In the genomic region with DNA sequence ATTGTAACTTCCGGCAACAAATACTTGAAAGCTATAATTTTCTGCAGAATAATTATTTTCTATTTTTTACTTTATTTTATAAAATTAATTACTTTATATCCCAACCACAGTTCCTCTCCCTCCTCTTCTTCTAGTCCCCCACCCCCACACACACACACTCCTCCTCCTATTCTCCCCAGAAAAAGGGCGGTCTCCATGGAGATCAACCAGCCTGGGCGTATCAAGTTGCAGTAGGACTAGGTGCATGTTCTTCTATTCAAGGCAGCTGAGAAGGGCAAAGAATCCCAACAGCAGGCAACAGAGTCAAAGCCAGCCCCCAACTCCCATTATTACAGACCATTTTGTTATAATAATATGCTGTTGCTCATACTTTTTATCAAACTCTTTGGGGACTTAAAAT, we compare ENCODE assay signal across 25 mouse cellular contexts.
DNase-seq lines count a peak whose midpoint lies in the region; ATAC-seq and TF ChIP-seq lines count a peak whose summit lies in the region.
"Had no signal": no experiment of that assay in that cellular context is flagged by ENCODE, and none has a peak within 500 bp of the region (broad histone marks: within the 10 kb centered on the region; RNA-seq: fewer than 3 reads in every experiment).

No protein-coding gene starts in this region.

- TF ChIP-seq CTCF in hindbrain, postnatal 0 days (IDR thresholded peaks at IDR 0.05; ENCODE audit: low read depth) = no peak

- H3K27ac ChIP-seq in hindbrain, embryonic 10.5 days = no peak overlapping the region
- no peak overlapping the region for H3K27ac ChIP-seq in hindbrain, postnatal 0 days
- no peak overlapping the region for H3K27ac ChIP-seq in midbrain, embryonic 10.5 days (replicated peaks)
- H3K27ac ChIP-seq in midbrain, embryonic 15.5 days = no peak overlapping the region
- H3K27ac ChIP-seq in limb, embryonic 12.5 days = no peak overlapping the region
- H3K27ac ChIP-seq: embryonic facial prominence, embryonic 15.5 days; heart, embryonic 15.5 days; layer of hippocampus, adult 2 months; liver, embryonic 14.5 days had no signal

- peak; percentile 25 for DNase-seq in hindbrain, embryonic 10.5 days (ENCODE audit: low spot score)
- DNase-seq in hindbrain, postnatal 0 days (ENCODE audit: low spot score) = no peak
- peak; percentile 36 for DNase-seq in midbrain, embryonic 10.5 days (ENCODE audit: low spot score)
- peak; percentile 45 for DNase-seq in embryo, embryonic 11 days
- no peak for DNase-seq in liver
- no peak for DNase-seq in neural tube, embryonic 10.5 days (ENCODE audit: extremely low spot score, low spot score)
- DNase-seq: forebrain, postnatal 0 days; gastrocnemius, postnatal 14 days; heart, postnatal 36 days; kidney, postnatal 14 days; lung, embryonic 14.5 days; right cerebral cortex, adult 18-20 months; thymus, adult 18-20 months; thymus, postnatal 36 days had no signal

- no peaks in the 10 kb centered on the region for H3K36me3 ChIP-seq in hindbrain, embryonic 10.5 days
- H3K36me3 ChIP-seq in hindbrain, postnatal 0 days (ENCODE audit: insufficient read depth, low read length) = no peaks in the 10 kb centered on the region
- no peaks in the 10 kb centered on the region for H3K36me3 ChIP-seq in midbrain, embryonic 10.5 days
- no peaks in the 10 kb centered on the region for H3K36me3 ChIP-seq in midbrain, embryonic 15.5 days (replicated peaks)
- H3K36me3 ChIP-seq in limb, embryonic 12.5 days = no peaks in the 10 kb centered on the region
- H3K36me3 ChIP-seq: embryonic facial prominence, embryonic 15.5 days; heart, embryonic 15.5 days had no signal

- no peak overlapping the region for H3K4me2 ChIP-seq in hindbrain, postnatal 0 days (ENCODE audit: low read depth, low read length)
- no peak overlapping the region for H3K4me2 ChIP-seq in midbrain, embryonic 15.5 days
- H3K4me2 ChIP-seq in limb, embryonic 12.5 days = no peak overlapping the region
- H3K4me2 ChIP-seq: embryonic facial prominence, embryonic 15.5 days; heart, embryonic 15.5 days; lung, embryonic 14.5 days had no signal

- WGBS in hindbrain, embryonic 10.5 days = 39% methylated on average over 3 of the region's 3 CpGs
- WGBS in hindbrain, postnatal 0 days = 47% methylated on average over 3 of the region's 3 CpGs
- whole genome bisulfite sequencing in midbrain, embryonic 10.5 days = 39% methylated on average over 3 of the region's 3 CpGs
- WGBS in midbrain, embryonic 15.5 days = 50% methylated on average over 3 of the region's 3 CpGs
- WGBS in limb, embryonic 12.5 days = 35% methylated on average over 3 of the region's 3 CpGs

- no peaks in the 10 kb centered on the region for H3K9me3 ChIP-seq in hindbrain, embryonic 10.5 days
- H3K9me3 ChIP-seq in hindbrain, postnatal 0 days (ENCODE audit: low read length) = no peaks in the 10 kb centered on the region
- H3K9me3 ChIP-seq in midbrain, embryonic 10.5 days (replicated peaks) = no peaks in the 10 kb centered on the region
- no peaks in the 10 kb centered on the region for H3K9me3 ChIP-seq in midbrain, embryonic 15.5 days
- no peaks in the 10 kb centered on the region for H3K9me3 ChIP-seq in limb, embryonic 12.5 days
- H3K9me3 ChIP-seq: embryonic facial prominence, embryonic 15.5 days; heart, embryonic 15.5 days had no signal

- no peak for ATAC-seq in hindbrain, postnatal 0 days
- no peak for ATAC-seq in midbrain, embryonic 15.5 days (replicated peaks)
- ATAC-seq in limb, embryonic 12.5 days (ENCODE audit: insufficient number of reproducible peaks, insufficient read depth, low FRiP score, low TSS enrichment, low read depth) = peak; percentile 56; the same call in 1 of the 2 replicates
- ATAC-seq: CD4-positive, CD25-positive, alpha-beta regulatory T cell, adult 4 months; forebrain, postnatal 0 days; hindbrain, embryonic 16.5 days; intestine, postnatal 0 days; midbrain, embryonic 16.5 days had no signal

- no peak overlapping the region for H3K4me3 ChIP-seq in hindbrain, embryonic 10.5 days
- no peak overlapping the region for H3K4me3 ChIP-seq in hindbrain, postnatal 0 days (ENCODE audit: low read length)
- H3K4me3 ChIP-seq in midbrain, embryonic 10.5 days = no peak overlapping the region
- H3K4me3 ChIP-seq in midbrain, embryonic 15.5 days = no peak overlapping the region
- no peak overlapping the region for H3K4me3 ChIP-seq in limb, embryonic 12.5 days (replicated peaks)
- H3K4me3 ChIP-seq: embryonic facial prominence, embryonic 15.5 days; heart, embryonic 15.5 days; layer of hippocampus, adult 2 months; myocyte had no signal

- H3K9ac ChIP-seq in hindbrain, postnatal 0 days (replicated peaks; ENCODE audit: low read length) = no peak overlapping the region
- no peak overlapping the region for H3K9ac ChIP-seq in midbrain, embryonic 15.5 days
- H3K9ac ChIP-seq in limb, embryonic 12.5 days (replicated peaks) = no peak overlapping the region
- H3K9ac ChIP-seq: embryonic facial prominence, embryonic 15.5 days; forebrain, postnatal 0 days; heart, embryonic 15.5 days; liver, embryonic 14.5 days; lung, embryonic 14.5 days had no signal

- H3K27me3 ChIP-seq in hindbrain, embryonic 10.5 days (ENCODE audit: insufficient read depth, poor library complexity, severe bottlenecking) = no peaks in the 10 kb centered on the region
- H3K27me3 ChIP-seq in hindbrain, postnatal 0 days (ENCODE audit: insufficient read depth, low read length) = no peaks in the 10 kb centered on the region
- no peaks in the 10 kb centered on the region for H3K27me3 ChIP-seq in midbrain, embryonic 10.5 days (ENCODE audit: low read depth, poor library complexity, severe bottlenecking)
- H3K27me3 ChIP-seq in midbrain, embryonic 15.5 days (replicated peaks) = no peaks in the 10 kb centered on the region
- H3K27me3 ChIP-seq in limb, embryonic 12.5 days = no peaks in the 10 kb centered on the region
- H3K27me3 ChIP-seq: embryonic facial prominence, embryonic 15.5 days; heart, embryonic 15.5 days had no signal

- H3K4me1 ChIP-seq in hindbrain, embryonic 10.5 days (replicated peaks) = peaks cover 10% of the 10 kb centered on the region; the same call in 1 of the 2 replicates
- H3K4me1 ChIP-seq in hindbrain, postnatal 0 days (ENCODE audit: insufficient read depth, low read length) = no peaks in the 10 kb centered on the region
- H3K4me1 ChIP-seq in midbrain, embryonic 10.5 days = peaks cover 13% of the 10 kb centered on the region
- no peaks in the 10 kb centered on the region for H3K4me1 ChIP-seq in midbrain, embryonic 15.5 days
- H3K4me1 ChIP-seq in limb, embryonic 12.5 days (replicated peaks) = peaks cover 11% of the 10 kb centered on the region; the same call in 1 of the 2 replicates
- H3K4me1 ChIP-seq: embryonic facial prominence, embryonic 15.5 days; heart, embryonic 15.5 days had no signal

Comparison
In these comparisons a context has a peak if more than half of its experiments do, and no peak if none do; other contexts are left out.
1. DNase-seq: peak in hindbrain, embryonic 10.5 days (single experiment), midbrain, embryonic 10.5 days (single experiment) and embryo, embryonic 11 days (single experiment); none in hindbrain, postnatal 0 days (single experiment), liver (single experiment) and neural tube, embryonic 10.5 days (single experiment).